Mouse (Mus musculus): ENCODE results near the gene Gmpr. TPM values are rescaled to one million over a fixed set of nuclear protein-coding genes. Genes with fewer than 3 reads are reported as not detected.

Gmpr gene
- 63.6 and 75.5 TPM in 2 replicates for polyA plus RNA-seq (2015; fragmentation: Nextera tagmentation; extraction: Ambion mirVana)

GRCm38 (mm10) chr13:45507274-45508229, at the start of gene Gmpr:
Gene Gmpr, plus strand, starts transcription at chr13:45507444.
- Histone ChIP-seq H3K4me1 (ENCODE audit: insufficient read depth) (peaks cover 45% of the 10 kb centered on the region), H3K9ac (replicated peaks) (peak within 1 kb of the TSS; percentile 87), H3K36me3 (replicated peaks; ENCODE audit: insufficient read depth, low read length) (no peaks in the 10 kb centered on the region), H3K4me2 (ENCODE audit: low read depth, low read length) (peak within 1 kb of the TSS; percentile 93), H3K9me3 (ENCODE audit: low read length) (no peaks in the 10 kb centered on the region), H3K4me3 (ENCODE audit: low read depth, low read length) (peak within 1 kb of the TSS; percentile 85), H3K27me3 (ENCODE audit: insufficient read depth, low read length) (0 out of 2 replicates have a peak, but pooled peaks cover 7% of the 10 kb centered on the region), H3K27ac (ENCODE audit: low read depth) (peak within 1 kb of the TSS; percentile 85)
- ATAC-seq (peak; percentile 71), DNase-seq (peak; percentile 88)
- no peak for TF ChIP-seq EP300 (IDR thresholded peaks at IDR 0.05; ENCODE audit: low read depth)
- no peak for TF ChIP-seq CTCF (IDR thresholded peaks at IDR 0.05; ENCODE audit: low read depth)
- WGBS (ENCODE audit: insufficient replicate concordance) = under 1% methylated on average over 48 of the region's 63 CpGs

GRCm38 (mm10) chr13:45457459-45457858, 49.8 kb upstream of the Gmpr start:
- 80% methylated on average over 7 of the region's 7 CpGs for WGBS (ENCODE audit: insufficient replicate concordance)
- DNase-seq (no peak), ATAC-seq (no peak)
- H3K9ac ChIP-seq (replicated peaks) = no peak overlapping the region
- no peak overlapping the region for H3K4me2 ChIP-seq (ENCODE audit: low read depth, low read length)
- no peak for TF ChIP-seq CTCF (IDR thresholded peaks at IDR 0.05; ENCODE audit: low read depth)
- H3K9me3 ChIP-seq (ENCODE audit: low read length) = no peaks in the 10 kb centered on the region
- H3K27me3 ChIP-seq (ENCODE audit: insufficient read depth, low read length) = peaks cover 6% of the 10 kb centered on the region; the same call in 1 of the 2 replicates
- H3K4me1 ChIP-seq (ENCODE audit: insufficient read depth) = peaks cover 35% of the 10 kb centered on the region
- H3K36me3 ChIP-seq (replicated peaks; ENCODE audit: insufficient read depth, low read length) = no peaks in the 10 kb centered on the region
- H3K4me3 ChIP-seq (ENCODE audit: low read depth, low read length) = no peak overlapping the region
- no peak overlapping the region for H3K27ac ChIP-seq (ENCODE audit: low read depth)

- 78% methylated on average over 3 of the region's 3 CpGs for WGBS (ENCODE audit: insufficient replicate concordance)
- H3K9me3 ChIP-seq (ENCODE audit: low read length) = no peaks in the 10 kb centered on the region
- no peak for TF ChIP-seq CTCF (IDR thresholded peaks at IDR 0.05; ENCODE audit: low read depth)
- TF ChIP-seq EP300 (IDR thresholded peaks at IDR 0.05; ENCODE audit: low read depth) = no peak
- no peak overlapping the region for H3K4me2 ChIP-seq (ENCODE audit: low read depth, low read length)
- peaks cover 6% of the 10 kb centered on the region; the same call in 1 of the 2 replicates for H3K27me3 ChIP-seq (ENCODE audit: insufficient read depth, low read length)
- no peaks in the 10 kb centered on the region for H3K36me3 ChIP-seq (replicated peaks; ENCODE audit: insufficient read depth, low read length)
- no peak overlapping the region for H3K4me3 ChIP-seq (ENCODE audit: low read depth, low read length)
- DNase-seq (no peak), ATAC-seq (no peak)
- H3K4me1 ChIP-seq (ENCODE audit: insufficient read depth) = peaks cover 12% of the 10 kb centered on the region
- H3K9ac ChIP-seq (replicated peaks) = no peak overlapping the region
- H3K27ac ChIP-seq (ENCODE audit: low read depth) = no peak overlapping the region
These were observed 47.1 kb upstream of the Gmpr start for GRCm38 (mm10) chr13:45460177-45460576.

GRCm38 (mm10) chr13:45461370-45461958, 45.8 kb upstream of the Gmpr start:
- Histone ChIP-seq H3K27me3 (ENCODE audit: insufficient read depth, low read length) (peaks cover 6% of the 10 kb centered on the region; the same call in 1 of the 2 replicates), H3K4me3 (ENCODE audit: low read depth, low read length) (no peak overlapping the region)

GRCm38 (mm10) chr13:45465616-45466015, 41.6 kb upstream of the Gmpr start:
- Histone ChIP-seq H3K9ac (replicated peaks) (no peak overlapping the region), H3K4me1 (ENCODE audit: insufficient read depth) (peaks cover 3% of the 10 kb centered on the region; the same call in 1 of the 2 replicates), H3K9me3 (ENCODE audit: low read length) (no peaks in the 10 kb centered on the region), H3K27me3 (ENCODE audit: insufficient read depth, low read length) (peaks cover 14% of the 10 kb centered on the region; the same call in 1 of the 2 replicates), H3K4me3 (ENCODE audit: low read depth, low read length) (no peak overlapping the region), H3K27ac (ENCODE audit: low read depth) (no peak overlapping the region), H3K4me2 (ENCODE audit: low read depth, low read length) (no peak overlapping the region), H3K36me3 (replicated peaks; ENCODE audit: insufficient read depth, low read length) (no peaks in the 10 kb centered on the region)
- DNase-seq (no peak), ATAC-seq (no peak)
- 85% methylated on average over 10 of the region's 10 CpGs for WGBS (ENCODE audit: insufficient replicate concordance)
- TF ChIP-seq CTCF (IDR thresholded peaks at IDR 0.05; ENCODE audit: low read depth) (no peak), EP300 (IDR thresholded peaks at IDR 0.05; ENCODE audit: low read depth) (no peak)

More at GRCm38 (mm10) chr13:45461370-45461958, 45.8 kb upstream of the Gmpr start:
- H3K9me3 ChIP-seq (ENCODE audit: low read length) = no peaks in the 10 kb centered on the region
- no peaks in the 10 kb centered on the region for H3K4me1 ChIP-seq (ENCODE audit: insufficient read depth)
- DNase-seq = no peak
- TF ChIP-seq EP300 (IDR thresholded peaks at IDR 0.05; ENCODE audit: low read depth) = no peak
- no peak for TF ChIP-seq CTCF (IDR thresholded peaks at IDR 0.05; ENCODE audit: low read depth)
- WGBS (ENCODE audit: insufficient replicate concordance) = 80% methylated on average over 14 of the region's 14 CpGs
- no peak for ATAC-seq
- H3K36me3 ChIP-seq (replicated peaks; ENCODE audit: insufficient read depth, low read length) = no peaks in the 10 kb centered on the region
- no peak overlapping the region for H3K9ac ChIP-seq (replicated peaks)
- no peak overlapping the region for H3K27ac ChIP-seq (ENCODE audit: low read depth)
- H3K4me2 ChIP-seq (ENCODE audit: low read depth, low read length) = no peak overlapping the region

GRCm38 (mm10) chr13:45466031-45466519, 41.2 kb upstream of the Gmpr start:
- ATAC-seq = no peak
- peaks cover 3% of the 10 kb centered on the region; the same call in 1 of the 2 replicates for H3K4me1 ChIP-seq (ENCODE audit: insufficient read depth)
- H3K27me3 ChIP-seq (ENCODE audit: insufficient read depth, low read length) = peaks cover 14% of the 10 kb centered on the region; the same call in 1 of the 2 replicates
- H3K4me2 ChIP-seq (ENCODE audit: low read depth, low read length) = no peak overlapping the region
- H3K27ac ChIP-seq (ENCODE audit: low read depth) = no peak overlapping the region
- no peak overlapping the region for H3K9ac ChIP-seq (replicated peaks)
- no peaks in the 10 kb centered on the region for H3K9me3 ChIP-seq (ENCODE audit: low read length)
- no peak for DNase-seq
- H3K36me3 ChIP-seq (replicated peaks; ENCODE audit: insufficient read depth, low read length) = no peaks in the 10 kb centered on the region
- WGBS (ENCODE audit: insufficient replicate concordance) = 63% methylated on average over 10 of the region's 10 CpGs
- H3K4me3 ChIP-seq (ENCODE audit: low read depth, low read length) = no peak overlapping the region
- TF ChIP-seq EP300 (IDR thresholded peaks at IDR 0.05; ENCODE audit: low read depth) (no peak), CTCF (IDR thresholded peaks at IDR 0.05; ENCODE audit: low read depth) (no peak)
